Comparison of ENCODE assay signal across 10 mouse cellular contexts in the genomic region with DNA sequence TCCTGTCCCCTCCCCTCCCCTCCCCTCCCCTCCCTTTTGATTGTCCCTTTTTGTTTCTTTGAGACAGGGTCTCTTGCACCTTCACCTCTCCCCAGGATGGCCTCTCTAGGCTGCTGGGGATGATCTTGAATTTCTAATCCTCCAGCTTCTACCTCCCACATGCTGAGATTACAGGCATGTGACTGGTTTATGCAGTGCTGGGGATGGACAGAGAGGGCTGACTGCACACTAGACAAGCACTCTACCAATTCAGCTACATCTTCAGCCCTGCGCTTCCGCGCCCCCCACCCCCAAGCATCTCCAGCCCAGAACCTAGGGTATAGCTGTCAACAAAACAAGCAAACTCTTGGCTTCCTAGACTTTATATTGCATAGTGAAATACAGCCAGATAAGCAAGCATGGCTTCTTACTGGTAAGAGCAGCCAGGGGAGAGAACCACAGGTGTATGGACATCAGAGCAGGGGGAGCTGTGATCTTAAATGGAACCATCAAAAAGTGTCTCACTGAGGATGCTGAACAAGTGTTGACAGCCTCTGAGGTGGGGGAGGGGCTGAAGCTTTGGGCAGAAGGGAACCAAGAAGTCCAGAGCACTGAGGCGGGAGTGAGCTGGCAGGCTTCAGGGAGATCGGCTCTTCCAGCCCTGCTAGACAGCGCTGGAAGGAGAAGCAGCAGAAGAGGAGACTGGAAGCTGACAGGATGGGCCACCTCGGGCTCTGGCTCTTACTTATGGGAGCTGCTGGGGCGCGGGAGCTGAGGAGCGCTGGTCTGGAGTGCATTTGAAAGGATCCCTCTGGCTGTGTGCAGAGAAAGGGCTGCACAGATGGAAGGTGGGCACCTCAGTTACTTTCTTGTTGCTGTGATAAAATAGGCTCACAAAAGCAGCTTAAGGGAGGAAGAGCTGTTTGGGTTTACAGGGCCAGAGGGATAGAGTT. TPM values are rescaled to one million over a fixed set of nuclear protein-coding genes. Genes with fewer than 3 reads are reported as not detected.
A peak's percentile ranks its signal among the peaks of the same experiment; 100 is the strongest.
DNase-seq lines count a peak whose midpoint lies in the region; ATAC-seq and TF ChIP-seq lines count a peak whose summit lies in the region.
"Had no signal": no experiment of that assay in that cellular context is flagged by ENCODE, and none has a peak within 500 bp of the region (broad histone marks: within the 10 kb centered on the region; RNA-seq: fewer than 3 reads in every experiment).

No protein-coding gene starts in this region.

- ATAC-seq in lung, embryonic 16.5 days (ENCODE audit: low read depth) = no peak
- no peak for ATAC-seq in hindbrain, embryonic 12.5 days (ENCODE audit: low FRiP score)
- no peak for ATAC-seq in limb, embryonic 13.5 days (ENCODE audit: low FRiP score, low read depth)

- H3K27ac ChIP-seq in lung, embryonic 16.5 days (ENCODE audit: low read length) = no peak overlapping the region; the same call in 1 of the 2 replicates
- no peak overlapping the region for H3K27ac ChIP-seq in hindbrain, embryonic 12.5 days
- no peak overlapping the region for H3K27ac ChIP-seq in limb, embryonic 13.5 days

- no peaks in the 10 kb centered on the region; the same call in 1 of the 2 replicates for H3K27me3 ChIP-seq in lung, embryonic 16.5 days (ENCODE audit: control insufficient read depth, insufficient read depth, low read depth, low read length)
- H3K27me3 ChIP-seq in hindbrain, embryonic 12.5 days = no peaks in the 10 kb centered on the region; the same call in 1 of the 2 replicates
- peaks cover 11% of the 10 kb centered on the region; the same call in 1 of the 2 replicates for H3K27me3 ChIP-seq in limb, embryonic 13.5 days

- no peaks in the 10 kb centered on the region for H3K9me3 ChIP-seq in lung, embryonic 16.5 days (ENCODE audit: control insufficient read depth, low read length)
- no peaks in the 10 kb centered on the region for H3K9me3 ChIP-seq in hindbrain, embryonic 12.5 days (replicated peaks)
- H3K9me3 ChIP-seq in limb, embryonic 13.5 days = no peaks in the 10 kb centered on the region

- H3K36me3 ChIP-seq in lung, embryonic 16.5 days (ENCODE audit: control insufficient read depth, insufficient read depth, low read length) = no peaks in the 10 kb centered on the region
- H3K36me3 ChIP-seq in hindbrain, embryonic 12.5 days = no peaks in the 10 kb centered on the region
- no peaks in the 10 kb centered on the region for H3K36me3 ChIP-seq in limb, embryonic 13.5 days

- no peak overlapping the region for H3K4me2 ChIP-seq in lung, embryonic 16.5 days (ENCODE audit: low read depth, low read length)
- peak overlapping the region; percentile 21; the same call in 1 of the 2 replicates for H3K4me2 ChIP-seq in hindbrain, embryonic 12.5 days (replicated peaks)
- 0 out of 2 replicates have a peak overlapping the region, but pooled peaks have one; percentile 11 for H3K4me2 ChIP-seq in limb, embryonic 13.5 days (replicated peaks)

- TF ChIP-seq POLR2A in lung, adult 2 months (IDR thresholded peaks at IDR 0.05; ENCODE audit: borderline replicate concordance, extremely low read depth, low read depth, low read length) = no peak

- TF ChIP-seq CTCF in lung, adult 2 months (IDR thresholded peaks at IDR 0.05; ENCODE audit: insufficient read depth, low read length) = no peak

- DNase-seq in lung, adult 2 months = no peak
- peak; percentile 67 for DNase-seq in telencephalon, adult 2 months (ENCODE audit: low read depth, low spot score)
- DNase-seq in thymus, postnatal 0 days (ENCODE audit: low spot score) = no peak
- no peak for DNase-seq in thymus, postnatal 10 days (ENCODE audit: low spot score in 2 of 2)
- DNase-seq: heart, postnatal 4 days had no signal

- H3K9ac ChIP-seq in lung, embryonic 16.5 days (ENCODE audit: low read length) = 0 out of 2 replicates have a peak overlapping the region, but pooled peaks have one; percentile 23
- no peak overlapping the region for H3K9ac ChIP-seq in hindbrain, embryonic 12.5 days
- H3K9ac ChIP-seq in limb, embryonic 13.5 days = peak overlapping the region; percentile 43; the same call in 1 of the 2 replicates

- 26% methylated on average over 10 of the region's 10 CpGs for WGBS in lung, embryonic 16.5 days
- WGBS in lung, adult 2 months = 28% methylated on average over 10 of the region's 10 CpGs
- 25% methylated on average over 10 of the region's 10 CpGs for WGBS in hindbrain, embryonic 12.5 days
- WGBS in limb, embryonic 13.5 days = 27% methylated on average over 10 of the region's 10 CpGs

- no peak overlapping the region for H3K4me3 ChIP-seq in lung, embryonic 16.5 days (ENCODE audit: low read length)
- H3K4me3 ChIP-seq in lung, adult 2 months (replicated peaks; ENCODE audit: extremely low read depth, low read depth, low read length) = no peak overlapping the region
- no peak overlapping the region for H3K4me3 ChIP-seq in hindbrain, embryonic 12.5 days
- H3K4me3 ChIP-seq in limb, embryonic 13.5 days = no peak overlapping the region

- peaks cover 12% of the 10 kb centered on the region; the same call in 1 of the 2 replicates for H3K4me1 ChIP-seq in lung, embryonic 16.5 days (replicated peaks; ENCODE audit: control insufficient read depth, insufficient read depth, low read length)
- H3K4me1 ChIP-seq in lung, adult 2 months (ENCODE audit: control insufficient read depth, insufficient read depth, low read length) = 0 out of 2 replicates have a peak, but pooled peaks cover 3% of the 10 kb centered on the region
- H3K4me1 ChIP-seq in hindbrain, embryonic 12.5 days = peaks cover 7% of the 10 kb centered on the region
- H3K4me1 ChIP-seq in limb, embryonic 13.5 days = 0 out of 2 replicates have a peak, but pooled peaks cover 6% of the 10 kb centered on the region

RNA-seq across cellular contexts. Expression of a gene that starts 12.0 kb away (rescaled TPM):
- polyA plus RNA-seq in lung, embryonic 16.5 days (2015; fragmentation: Nextera tagmentation; extraction: Ambion mirVana) = 486 and 558 TPM in 2 replicates
- 1,286 and 1,630 TPM in 2 replicates for polyA plus RNA-seq in lung, adult 2 months (2012; rRNA removed)
- 21.0 and 48.2 TPM in 2 replicates for polyA plus RNA-seq in hindbrain, embryonic 12.5 days (2016; fragmentation: Nextera tagmentation; extraction: Ambion mirVana)
- 30.4 and 36.0 TPM in 2 replicates for polyA plus RNA-seq in limb, embryonic 13.5 days (2015; fragmentation: Nextera tagmentation; extraction: Ambion mirVana)
- 51.3 and 53.4 TPM in 2 replicates for polyA plus RNA-seq in thymus, postnatal 0 days (2015; fragmentation: Nextera tagmentation; extraction: Ambion mirVana)

RNA-seq across cellular contexts. Expression of a gene that starts 23.0 kb away (rescaled TPM):
- polyA plus RNA-seq in lung, embryonic 16.5 days (2015; fragmentation: Nextera tagmentation; extraction: Ambion mirVana) = not detected in 2 replicates
- polyA plus RNA-seq in lung, adult 2 months (2012; rRNA removed) = not detected in 2 replicates
- not detected in 2 replicates for polyA plus RNA-seq in hindbrain, embryonic 12.5 days (2016; fragmentation: Nextera tagmentation; extraction: Ambion mirVana)
- polyA plus RNA-seq in limb, embryonic 13.5 days (2015; fragmentation: Nextera tagmentation; extraction: Ambion mirVana) = not detected in 2 replicates
- polyA plus RNA-seq in thymus, postnatal 0 days (2015; fragmentation: Nextera tagmentation; extraction: Ambion mirVana) = not detected in 2 replicates
- polyA plus RNA-seq: brain, embryonic 14.5 days; limb, embryonic 11.5 days had no signal

RNA-seq across cellular contexts. Expression of a gene that starts 35.0 kb away (rescaled TPM):
- polyA plus RNA-seq in lung, embryonic 16.5 days (2015; fragmentation: Nextera tagmentation; extraction: Ambion mirVana) = 0.92 and 1.4 TPM in 2 replicates
- polyA plus RNA-seq in lung, adult 2 months (2012; rRNA removed) = 2.3 and 2.4 TPM in 2 replicates
- polyA plus RNA-seq in hindbrain, embryonic 12.5 days (2016; fragmentation: Nextera tagmentation; extraction: Ambion mirVana) = not detected in 2 replicates
- polyA plus RNA-seq in limb, embryonic 13.5 days (2015; fragmentation: Nextera tagmentation; extraction: Ambion mirVana) = not detected in 2 replicates
- polyA plus RNA-seq in thymus, postnatal 0 days (2015; fragmentation: Nextera tagmentation; extraction: Ambion mirVana) = not detected in 2 replicates
- polyA plus RNA-seq: brain, embryonic 14.5 days; limb, embryonic 11.5 days had no signal

RNA-seq across cellular contexts. Expression of a gene that starts 43.2 kb away (rescaled TPM):
- polyA plus RNA-seq in lung, embryonic 16.5 days (2015; fragmentation: Nextera tagmentation; extraction: Ambion mirVana) = not detected in 2 replicates
- 0.27 and 0.65 TPM in 2 replicates for polyA plus RNA-seq in lung, adult 2 months (2012; rRNA removed)
- polyA plus RNA-seq in hindbrain, embryonic 12.5 days (2016; fragmentation: Nextera tagmentation; extraction: Ambion mirVana) = not detected in 2 replicates
- not detected in 2 replicates for polyA plus RNA-seq in limb, embryonic 13.5 days (2015; fragmentation: Nextera tagmentation; extraction: Ambion mirVana)
- polyA plus RNA-seq in thymus, postnatal 0 days (2015; fragmentation: Nextera tagmentation; extraction: Ambion mirVana) = not detected in 2 replicates
- polyA plus RNA-seq: brain, embryonic 14.5 days; limb, embryonic 11.5 days had no signal

RNA-seq across cellular contexts. Expression of a gene that starts 52.9 kb away (rescaled TPM):
- 62.0 and 63.2 TPM in 2 replicates for polyA plus RNA-seq in lung, embryonic 16.5 days (2015; fragmentation: Nextera tagmentation; extraction: Ambion mirVana)
- 93.8 and 104 TPM in 2 replicates for polyA plus RNA-seq in lung, adult 2 months (2012; rRNA removed)
- polyA plus RNA-seq in hindbrain, embryonic 12.5 days (2016; fragmentation: Nextera tagmentation; extraction: Ambion mirVana) = 48.9 and 53.3 TPM in 2 replicates
- polyA plus RNA-seq in limb, embryonic 13.5 days (2015; fragmentation: Nextera tagmentation; extraction: Ambion mirVana) = 45.9 and 46.8 TPM in 2 replicates
- 47.2 and 51.1 TPM in 2 replicates for polyA plus RNA-seq in thymus, postnatal 0 days (2015; fragmentation: Nextera tagmentation; extraction: Ambion mirVana)
